Mouse (Mus musculus) embryonic facial prominence, embryonic 13.5 days (tissue): ENCODE data around the gene Ankrd12. TPM values are rescaled to one million over a fixed set of nuclear protein-coding genes. Genes with fewer than 3 reads are reported as not detected.

Experiments
- ATAC-seq: fragments of 200-750 bp; cut with Nextera tagmentation; 2 replicates; pipeline ENCODE4 v1.8.0; 2017; ENCODE audit warnings: low read depth; ENCODE audit not compliant: insufficient number of reproducible peaks, insufficient read depth, low FRiP score, low TSS enrichment
- H3K27ac ChIP-seq: fragments of 300-500 bp; sonication (generic); 2 replicates; pipeline ENCODE4 v1.5.1; 2015; ENCODE audit warnings: moderate library complexity, mild to moderate bottlenecking, inconsistent platforms
- H3K27me3 ChIP-seq: fragments of 300-500 bp; sonication (generic); 2 replicates; pipeline ENCODE4 v1.6.1; 2015; ENCODE audit warnings: mild to moderate bottlenecking, inconsistent platforms
- H3K36me3 ChIP-seq: fragments of 300-500 bp; sonication (generic); 2 replicates; pipeline ENCODE4 v1.6.1; 2015; ENCODE audit warnings: mild to moderate bottlenecking, inconsistent platforms
- H3K4me1 ChIP-seq: fragments of 300-500 bp; sonication (generic); 2 replicates; pipeline ENCODE4 v1.6.1; 2015; ENCODE audit warnings: inconsistent platforms
- H3K4me2 ChIP-seq: fragments of 300-500 bp; sonication (generic); 2 replicates; pipeline ENCODE4 v1.6.1; 2015; ENCODE audit warnings: moderate library complexity, mild to moderate bottlenecking, inconsistent platforms
- H3K4me3 ChIP-seq: fragments of 300-500 bp; sonication (generic); 2 replicates; pipeline ENCODE4 v1.5.1; 2015; ENCODE audit warnings: mild to moderate bottlenecking, inconsistent platforms
- H3K9ac ChIP-seq: fragments of 300-500 bp; sonication (generic); 2 replicates; pipeline ENCODE4 v1.6.1; 2015; ENCODE audit warnings: mild to moderate bottlenecking, inconsistent platforms
- H3K9me3 ChIP-seq: fragments of 300-500 bp; sonication (generic); 2 replicates; pipeline ENCODE4 v1.6.1; 2016; ENCODE audit warnings: inconsistent platforms
- whole genome bisulfite sequencing: fragments of 180-500 bp; shearing (Covaris S2); methylation state at CpG from one replicate; pipeline ENCODE4 v1.1.7; 2015; ENCODE audit warnings: mixed read lengths; 5-methylcytosine and 5-hydroxymethylcytosine counted together
- polyA plus RNA-seq: library from polyadenylated mRNA; unstranded; fragments of >200 nt; fragmentation: Nextera tagmentation; extraction: Ambion mirVana; gene quantifications from 2 replicates; pipeline ENCODE4 v1.2.1, GENCODE M21; 2015

Gene Ankrd12
- polyA plus RNA-seq, 1 experiment from 2014 or later, result 41.4 TPM

DNA sequence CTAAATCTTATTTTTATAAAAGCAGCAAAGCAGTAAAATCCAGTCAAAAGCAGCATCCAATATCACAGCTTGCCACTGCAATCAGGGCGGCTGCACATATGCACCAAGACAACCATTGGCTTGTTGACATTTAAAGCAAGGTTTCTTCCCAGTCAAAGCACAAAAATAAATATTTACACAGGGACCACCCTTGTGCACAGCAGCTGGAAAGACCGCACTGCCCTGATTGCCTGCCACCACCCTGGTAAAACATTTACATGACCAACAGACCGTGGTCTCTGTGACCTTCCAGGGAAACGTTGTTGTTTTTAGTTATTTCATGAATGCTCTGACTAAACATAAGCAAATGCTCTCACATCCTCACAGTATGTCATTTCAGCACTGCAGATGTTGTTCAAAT is 134.5 kb downstream of the Ankrd12 start:
- WGBS, result 78% methylated on average over 4 of the region's 4 CpGs
- no peak overlapping the region for H3K4me3 ChIP-seq
- no peak overlapping the region for H3K4me2 ChIP-seq
- no peaks in the 10 kb centered on the region for H3K27me3 ChIP-seq
- no peak overlapping the region for H3K27ac ChIP-seq
- H3K9ac ChIP-seq, result no peak overlapping the region
- H3K9me3 ChIP-seq, result no peaks in the 10 kb centered on the region
- no peak for ATAC-seq
- H3K4me1 ChIP-seq, result peaks cover 19% of the 10 kb centered on the region
- H3K36me3 ChIP-seq, result peaks cover 44% of the 10 kb centered on the region

DNA sequence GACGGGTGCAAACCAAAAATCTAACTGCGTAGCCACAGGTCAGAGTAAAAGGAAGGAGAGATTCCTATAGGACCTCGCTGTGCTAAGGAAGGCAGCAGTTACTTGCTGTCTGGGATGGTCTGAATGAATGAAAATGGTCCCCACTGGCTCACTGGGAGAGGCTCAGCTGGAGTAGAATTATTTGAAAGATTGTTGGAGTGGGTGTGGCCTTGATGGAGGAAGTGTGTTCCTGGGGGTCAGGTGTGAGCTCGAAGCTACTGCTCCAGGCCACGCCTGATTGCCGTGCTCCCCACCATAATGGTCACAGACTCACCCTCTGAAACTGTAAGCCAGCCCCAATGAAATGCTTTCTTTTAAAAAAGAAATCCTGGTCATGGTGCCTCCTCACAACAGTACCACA is 135.6 kb downstream of the Ankrd12 start:
- peaks cover 19% of the 10 kb centered on the region for H3K4me1 ChIP-seq
- no peak for ATAC-seq
- no peak overlapping the region for H3K9ac ChIP-seq
- no peak overlapping the region for H3K4me2 ChIP-seq
- H3K27me3 ChIP-seq, result no peaks in the 10 kb centered on the region
- WGBS, result 81% methylated on average over 6 of the region's 6 CpGs
- H3K36me3 ChIP-seq, result peaks cover 44% of the 10 kb centered on the region
- H3K9me3 ChIP-seq, result no peaks in the 10 kb centered on the region
- H3K27ac ChIP-seq, result no peak overlapping the region
- H3K4me3 ChIP-seq, result no peak overlapping the region

DNA sequence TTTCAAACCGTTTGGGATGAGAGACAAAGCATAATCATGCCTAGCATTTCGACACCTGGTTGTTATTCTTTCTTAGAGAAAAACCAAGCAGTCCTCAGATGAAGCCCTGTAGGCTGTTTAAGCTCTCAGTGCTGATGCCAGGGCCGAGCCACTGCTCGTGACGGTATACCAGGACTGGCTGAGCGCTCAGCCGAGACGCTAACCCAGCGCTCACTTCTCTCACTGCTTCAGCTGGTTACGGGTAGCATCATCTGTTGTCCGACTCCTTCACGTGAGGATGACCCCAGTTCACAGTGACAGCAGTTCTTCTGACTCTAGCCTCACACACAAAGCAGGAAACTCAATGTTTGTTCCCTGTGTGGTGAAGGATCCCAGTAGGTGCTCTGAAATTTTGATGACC is 136.7 kb downstream of the Ankrd12 start:
- WGBS, result 84% methylated on average over 12 of the region's 12 CpGs

DNA sequence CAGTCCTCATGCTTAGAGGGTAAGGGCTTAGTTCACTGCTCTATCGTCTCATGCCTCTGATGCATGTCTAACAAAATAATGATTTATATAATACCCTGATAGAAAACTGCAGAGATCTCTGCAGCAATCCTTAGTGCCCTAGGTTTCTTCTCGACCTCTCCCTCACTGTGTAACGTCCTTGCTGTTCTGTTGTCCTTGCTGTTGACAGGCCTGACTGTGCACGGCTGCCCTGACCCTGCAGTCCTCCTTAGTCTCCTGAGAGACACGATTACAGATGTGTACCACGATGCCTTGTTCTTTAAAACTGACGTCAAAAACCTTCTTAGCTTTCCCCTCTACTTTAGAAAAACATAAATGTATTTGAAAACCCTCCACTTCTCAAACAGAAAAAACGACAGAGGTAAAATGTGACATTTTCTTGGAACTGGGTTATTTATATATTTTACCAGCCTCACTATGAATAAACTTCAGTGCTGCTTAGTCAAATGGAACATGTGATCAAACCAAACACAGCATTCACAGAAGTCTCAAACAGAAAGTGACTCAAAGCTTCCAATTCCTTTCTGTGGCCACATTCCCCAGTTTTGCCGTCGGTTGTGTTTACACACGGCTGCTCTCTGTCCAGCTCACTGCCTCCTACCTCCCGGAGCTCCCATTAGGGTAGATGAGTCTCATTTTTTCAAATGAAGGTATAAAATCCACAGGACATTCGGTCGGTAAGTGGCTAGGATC is 137.3 kb downstream of the Ankrd12 start:
- WGBS, result 76% methylated on average over 14 of the region's 14 CpGs
- Histone ChIP-seq H3K4me3 (no peak overlapping the region), H3K9ac (no peak overlapping the region), H3K4me2 (no peak overlapping the region), H3K9me3 (no peaks in the 10 kb centered on the region), H3K36me3 (peaks cover 41% of the 10 kb centered on the region), H3K27me3 (no peaks in the 10 kb centered on the region), H3K27ac (no peak overlapping the region), H3K4me1 (peaks cover 19% of the 10 kb centered on the region)
- no peak for ATAC-seq

More for the DNA sequence above, 136.7 kb downstream of the Ankrd12 start:
- no peak overlapping the region for H3K27ac ChIP-seq
- no peak overlapping the region for H3K4me3 ChIP-seq
- ATAC-seq, result no peak
- no peaks in the 10 kb centered on the region for H3K27me3 ChIP-seq
- peaks cover 44% of the 10 kb centered on the region for H3K36me3 ChIP-seq
- H3K9me3 ChIP-seq, result no peaks in the 10 kb centered on the region
- no peak overlapping the region for H3K4me2 ChIP-seq
- H3K4me1 ChIP-seq, result peaks cover 19% of the 10 kb centered on the region
- no peak overlapping the region for H3K9ac ChIP-seq

DNA sequence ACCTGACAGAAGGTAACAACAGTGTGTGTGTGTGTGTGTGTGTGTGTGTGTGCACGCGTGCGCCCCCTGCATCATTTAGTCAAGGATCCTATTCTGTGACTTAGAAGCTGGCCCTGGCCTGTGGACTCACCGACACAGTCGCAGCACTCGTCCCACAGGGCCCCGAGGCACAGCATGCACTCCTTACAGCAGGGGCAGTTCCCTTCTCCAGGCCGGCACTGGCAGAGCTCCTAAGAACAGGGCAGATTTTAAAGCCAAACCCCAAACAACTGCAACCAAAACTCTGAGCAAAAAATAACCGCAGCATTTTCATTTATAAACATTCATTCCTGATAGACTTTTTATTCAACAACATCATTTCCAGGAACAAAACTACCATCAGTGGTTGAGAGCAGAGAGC is 139.2 kb downstream of the Ankrd12 start:
- H3K4me2 ChIP-seq, result no peak overlapping the region
- no peak overlapping the region for H3K27ac ChIP-seq
- H3K4me3 ChIP-seq, result no peak overlapping the region
- H3K36me3 ChIP-seq, result peaks cover 52% of the 10 kb centered on the region
- ATAC-seq, result no peak
- H3K27me3 ChIP-seq, result no peaks in the 10 kb centered on the region
- 89% methylated on average over 8 of the region's 9 CpGs for WGBS
- H3K4me1 ChIP-seq, result peaks cover 9% of the 10 kb centered on the region
- H3K9me3 ChIP-seq, result no peaks in the 10 kb centered on the region
- no peak overlapping the region for H3K9ac ChIP-seq

DNA sequence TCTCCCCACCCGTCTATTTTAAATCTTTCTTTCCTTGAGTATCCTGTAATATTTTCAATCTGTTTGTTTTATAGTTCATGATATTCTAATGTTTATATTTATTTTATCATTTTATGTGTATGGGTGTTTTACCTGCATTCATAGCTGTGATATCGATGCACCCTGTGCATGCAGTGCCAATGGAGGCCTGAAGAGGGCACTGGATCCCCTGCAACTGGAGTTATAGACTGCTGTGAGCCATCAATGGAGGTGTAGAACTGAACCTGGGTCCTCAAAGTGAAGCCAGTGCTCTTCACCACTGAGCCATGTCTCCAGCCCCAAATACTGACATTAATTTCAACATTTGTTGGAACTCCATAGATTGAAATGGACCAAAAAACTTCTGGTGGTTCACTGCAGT is 143.1 kb downstream of the Ankrd12 start:
- Histone ChIP-seq H3K27ac (no peak overlapping the region), H3K4me1 (peaks cover 16% of the 10 kb centered on the region), H3K4me2 (no peak overlapping the region), H3K9me3 (no peaks in the 10 kb centered on the region), H3K27me3 (no peaks in the 10 kb centered on the region), H3K4me3 (no peak overlapping the region), H3K9ac (no peak overlapping the region), H3K36me3 (peaks cover 57% of the 10 kb centered on the region)
- WGBS, result 93% methylated on average over 2 of the region's 2 CpGs
- no peak for ATAC-seq

DNA sequence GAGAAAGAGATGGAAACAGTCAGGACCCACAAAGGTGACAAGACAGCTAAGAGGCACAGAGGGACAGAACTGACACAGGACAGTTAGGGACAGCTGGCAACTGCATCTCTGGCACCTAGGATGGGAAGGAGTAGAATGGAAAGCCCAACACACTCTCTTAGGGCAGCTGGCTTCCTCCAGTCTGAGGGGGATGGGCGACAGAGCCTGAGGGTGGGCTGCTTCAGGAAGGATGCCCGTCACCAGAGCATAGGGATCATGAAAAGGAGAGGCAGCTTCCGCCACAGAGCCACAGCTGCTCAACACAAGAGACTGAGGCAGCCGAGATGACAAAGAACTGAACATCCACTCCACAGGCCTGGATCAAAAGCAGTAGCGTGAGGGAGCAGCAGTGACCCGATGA is 145.4 kb downstream of the Ankrd12 start:
- 39% methylated on average over 6 of the region's 6 CpGs for WGBS
- Histone ChIP-seq H3K4me3 (no peak overlapping the region), H3K9me3 (no peaks in the 10 kb centered on the region), H3K36me3 (peaks cover 65% of the 10 kb centered on the region), H3K9ac (0 out of 2 replicates have a peak overlapping the region, but pooled peaks have one; percentile 21), H3K4me1 (peaks cover 16% of the 10 kb centered on the region), H3K4me2 (no peak overlapping the region), H3K27me3 (no peaks in the 10 kb centered on the region), H3K27ac (peak overlapping the region; percentile 48; the same call in 1 of the 2 replicates)
- no peak for ATAC-seq

DNA sequence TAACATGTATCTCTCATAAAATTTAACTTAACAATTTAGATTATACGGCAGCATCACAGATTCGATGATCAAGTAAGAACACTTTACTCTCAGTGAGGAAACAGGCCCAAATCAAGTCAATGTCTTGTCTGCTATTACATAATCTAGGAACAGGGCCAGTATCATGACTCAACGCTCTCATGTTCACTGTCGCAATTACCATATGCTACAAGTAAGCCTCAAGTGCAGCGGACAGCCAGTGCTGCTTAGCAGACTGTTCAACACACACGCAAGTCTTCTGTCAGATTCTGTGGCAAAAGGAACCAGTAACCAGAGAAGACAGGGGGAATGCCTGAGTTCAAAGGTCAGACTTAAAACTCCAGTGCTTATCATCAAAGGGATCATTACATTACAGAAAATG is 145.9 kb downstream of the Ankrd12 start:
- WGBS, result 44% methylated on average over 6 of the region's 6 CpGs
- H3K27ac ChIP-seq, result peak overlapping the region; percentile 48; the same call in 1 of the 2 replicates
- peaks cover 16% of the 10 kb centered on the region for H3K4me1 ChIP-seq
- H3K27me3 ChIP-seq, result no peaks in the 10 kb centered on the region
- peaks cover 65% of the 10 kb centered on the region for H3K36me3 ChIP-seq
- H3K4me3 ChIP-seq, result no peak overlapping the region
- H3K9me3 ChIP-seq, result no peaks in the 10 kb centered on the region
- 0 out of 2 replicates have a peak overlapping the region, but pooled peaks have one; percentile 21 for H3K9ac ChIP-seq
- no peak for ATAC-seq
- H3K4me2 ChIP-seq, result no peak overlapping the region

DNA sequence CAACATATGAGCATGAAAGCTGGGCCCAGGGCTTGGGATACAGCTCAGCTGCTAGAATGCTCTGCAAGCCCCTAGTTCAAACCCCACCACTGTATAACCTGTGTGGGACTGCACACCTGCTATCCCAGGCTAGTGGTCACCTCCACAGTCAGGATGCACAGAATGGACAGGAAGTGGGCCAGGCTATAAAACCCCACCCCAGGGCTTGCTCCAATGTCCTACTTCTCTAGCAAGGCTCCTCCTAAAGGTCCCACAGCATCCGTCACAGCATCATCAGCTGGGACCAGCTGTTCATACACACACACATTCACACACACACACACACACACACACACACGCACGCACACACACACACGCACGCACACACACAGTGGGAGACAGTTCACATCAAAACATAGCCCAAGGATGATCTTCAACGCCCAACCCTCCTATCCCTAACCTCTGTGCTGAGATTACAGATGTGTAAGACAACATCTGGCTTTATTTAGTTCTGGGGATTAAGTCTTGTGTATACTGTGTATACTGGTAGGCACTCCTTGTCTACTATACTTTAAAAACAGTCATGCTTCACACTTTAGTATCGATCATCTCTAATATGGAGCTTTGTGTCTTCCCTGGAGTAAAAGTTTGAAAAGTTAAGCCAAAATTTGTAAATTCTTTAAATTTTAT is 146.6 kb downstream of the Ankrd12 start:
- Histone ChIP-seq H3K27me3 (no peaks in the 10 kb centered on the region), H3K27ac (no peak overlapping the region; the same call in 1 of the 2 replicates), H3K4me3 (no peak overlapping the region), H3K36me3 (peaks cover 66% of the 10 kb centered on the region), H3K9me3 (no peaks in the 10 kb centered on the region), H3K4me1 (peaks cover 16% of the 10 kb centered on the region), H3K9ac (no peak overlapping the region), H3K4me2 (no peak overlapping the region)
- WGBS, result 75% methylated on average over 7 of the region's 7 CpGs
- 0 out of 2 replicates have a peak, but pooled peaks have one; percentile 20 for ATAC-seq

DNA sequence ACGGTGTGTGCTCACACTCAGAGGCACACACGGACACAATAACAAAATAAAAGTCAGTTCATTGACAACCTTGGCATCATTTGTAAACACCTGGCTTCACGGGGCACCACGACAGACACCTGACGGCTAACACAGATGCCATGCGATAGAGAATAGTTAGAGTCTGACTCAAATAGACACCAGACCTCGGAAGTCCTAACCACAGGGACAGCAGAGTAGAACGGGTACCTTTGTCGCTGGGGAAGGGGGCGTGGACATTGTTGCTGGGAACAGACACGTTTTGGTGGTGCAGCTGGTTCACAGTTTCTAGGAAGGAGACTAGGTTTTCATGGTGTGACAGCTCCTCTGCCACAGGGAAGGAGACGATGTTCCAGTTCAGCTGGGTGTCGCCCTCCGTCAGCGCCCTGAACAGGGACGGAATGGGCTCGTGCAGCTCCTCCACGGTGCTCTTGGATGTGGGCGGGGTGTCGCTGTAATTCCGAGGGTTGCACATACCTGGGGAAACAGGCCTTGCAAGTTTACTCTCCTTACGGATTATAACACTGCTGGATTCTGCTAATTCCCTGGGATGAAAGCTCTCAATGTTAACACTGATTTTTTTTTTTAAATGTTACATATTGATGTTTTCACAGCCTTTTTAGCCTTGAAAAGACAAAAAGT is 147.4 kb downstream of the Ankrd12 start:
- Histone ChIP-seq H3K27ac (no peak overlapping the region), H3K36me3 (peaks cover 71% of the 10 kb centered on the region), H3K27me3 (no peaks in the 10 kb centered on the region), H3K9me3 (no peaks in the 10 kb centered on the region), H3K9ac (no peak overlapping the region), H3K4me1 (peaks cover 16% of the 10 kb centered on the region), H3K4me2 (no peak overlapping the region), H3K4me3 (no peak overlapping the region)
- ATAC-seq, result no peak; the same call in 1 of the 2 replicates
- 81% methylated on average over 22 of the region's 22 CpGs for WGBS

DNA sequence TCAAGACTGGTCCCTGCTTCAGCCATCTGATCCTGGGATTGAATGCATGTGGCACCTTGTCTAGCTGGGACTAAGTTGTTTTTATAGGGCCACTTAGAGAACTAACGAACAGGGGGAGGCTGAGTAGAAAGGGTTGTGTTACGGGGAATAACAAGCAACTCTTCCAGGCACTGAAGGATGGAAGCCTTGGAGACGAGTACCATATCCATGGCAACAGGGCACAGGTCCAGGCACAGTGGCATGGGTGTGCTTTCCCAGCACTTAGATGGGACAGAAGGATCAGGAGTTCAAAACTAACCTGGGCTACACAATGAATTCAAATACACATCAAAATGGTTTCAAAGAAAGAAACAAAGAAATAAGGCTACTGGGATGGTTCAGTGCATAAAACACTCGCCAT is 149.8 kb downstream of the Ankrd12 start:
- Histone ChIP-seq H3K27me3 (no peaks in the 10 kb centered on the region), H3K9ac (no peak overlapping the region), H3K9me3 (no peaks in the 10 kb centered on the region), H3K36me3 (peaks cover 71% of the 10 kb centered on the region), H3K4me1 (peaks cover 16% of the 10 kb centered on the region), H3K4me3 (no peak overlapping the region), H3K27ac (no peak overlapping the region), H3K4me2 (no peak overlapping the region)
- no peak for ATAC-seq
- WGBS, result 81% methylated on average over 4 of the region's 4 CpGs
